Comparison of ENCODE assay signal across 8 mouse cellular contexts in the genomic region with DNA sequence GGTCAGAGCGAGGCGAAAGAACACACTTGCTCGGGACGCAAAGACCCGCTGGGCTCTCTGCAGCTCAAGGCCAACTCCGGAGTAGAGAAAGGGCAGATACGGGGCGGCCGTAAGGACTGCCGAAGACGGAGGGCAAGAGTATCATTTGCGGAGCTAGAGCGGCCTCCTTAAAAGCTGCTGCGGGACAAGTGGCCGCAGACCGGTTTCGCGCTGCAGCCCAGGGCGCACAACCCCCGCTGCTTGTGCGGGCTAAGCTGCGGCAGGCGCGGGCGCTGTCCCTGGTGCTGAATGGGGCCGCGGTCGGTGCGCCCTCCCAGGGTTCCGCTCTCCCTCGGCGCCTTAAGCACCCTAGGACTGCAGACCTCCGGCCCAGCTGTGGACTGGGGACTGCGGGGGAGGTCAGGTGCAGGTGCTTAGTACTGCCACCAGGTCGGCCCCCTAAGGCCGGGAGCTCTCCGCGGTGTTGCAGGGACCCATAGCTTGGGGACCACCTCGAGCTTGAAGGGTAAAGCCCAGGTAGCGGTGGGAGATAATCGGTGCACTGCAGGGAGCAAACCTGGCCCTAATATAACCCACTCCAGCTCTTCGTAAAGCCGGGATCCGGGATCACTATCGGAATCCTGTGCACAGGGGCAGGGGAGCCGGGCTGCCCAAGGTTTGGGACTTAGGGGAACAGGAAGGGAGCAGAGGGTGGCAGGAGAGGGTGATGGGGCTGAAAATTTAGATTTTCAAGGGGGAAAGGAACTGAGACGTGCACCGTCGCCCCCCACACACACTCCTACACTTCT. TPM values are rescaled to one million over a fixed set of nuclear protein-coding genes. Genes with fewer than 3 reads are reported as not detected.
DNase-seq lines count a peak whose midpoint lies in the region; ATAC-seq and TF ChIP-seq lines count a peak whose summit lies in the region.

No protein-coding gene starts in this region.

- H3K36me3 ChIP-seq in forebrain, embryonic 16.5 days (ENCODE audit: control insufficient read depth, insufficient read depth) = no peaks in the 10 kb centered on the region
- no peaks in the 10 kb centered on the region for H3K36me3 ChIP-seq in hindbrain, embryonic 12.5 days
- no peaks in the 10 kb centered on the region for H3K36me3 ChIP-seq in midbrain, embryonic 10.5 days
- no peaks in the 10 kb centered on the region for H3K36me3 ChIP-seq in stomach, embryonic 14.5 days (ENCODE audit: control insufficient read depth, insufficient read depth, low read length)

- peak overlapping the region; percentile 78 for H3K4me2 ChIP-seq in forebrain, embryonic 16.5 days (ENCODE audit: low read length)
- H3K4me2 ChIP-seq in hindbrain, embryonic 12.5 days (replicated peaks) = peak overlapping the region; percentile 89
- peak overlapping the region; percentile 30; the same call in 1 of the 2 replicates for H3K4me2 ChIP-seq in stomach, embryonic 14.5 days (replicated peaks; ENCODE audit: low read depth, low read length)

- peak; percentile 22 for DNase-seq in CD4-positive, CD25-positive, alpha-beta regulatory T cell, adult 2 months (ENCODE audit: low read depth, low spot score)
- DNase-seq in cerebellum, adult 2 months = peak; percentile 55 to 66
- DNase-seq in left cerebral cortex, postnatal 25 days (ENCODE audit: low spot score in 2 of 2) = peak; percentile 23 to 56
- peak; percentile 75 for DNase-seq in midbrain, embryonic 10.5 days (ENCODE audit: low spot score)

- no peak for TF ChIP-seq POLR2A in cerebellum, adult 2 months (IDR thresholded peaks at IDR 0.05; ENCODE audit: borderline replicate concordance, insufficient read depth, low read length)

- H3K9ac ChIP-seq in forebrain, embryonic 16.5 days (replicated peaks; ENCODE audit: low read depth, low read length) = peak overlapping the region; percentile 72
- H3K9ac ChIP-seq in hindbrain, embryonic 12.5 days = peak overlapping the region; percentile 81
- no peak overlapping the region for H3K9ac ChIP-seq in stomach, embryonic 14.5 days (replicated peaks; ENCODE audit: low read depth, low read length)

- intact Hi-C loops in left cerebral cortex, postnatal 25 days (cut with DNase I) = loop anchor here (5.0 kb wide), 2 partner anchors 179 to 324 kb away; no protein-coding TSS in a partner anchor

- no peaks in the 10 kb centered on the region for H3K9me3 ChIP-seq in forebrain, embryonic 16.5 days (ENCODE audit: control insufficient read depth, low read length)
- H3K9me3 ChIP-seq in hindbrain, embryonic 12.5 days (replicated peaks) = no peaks in the 10 kb centered on the region
- no peaks in the 10 kb centered on the region for H3K9me3 ChIP-seq in midbrain, embryonic 10.5 days (replicated peaks)
- H3K9me3 ChIP-seq in stomach, embryonic 14.5 days (ENCODE audit: control insufficient read depth, low read depth, low read length) = no peaks in the 10 kb centered on the region

- WGBS in cerebellum, adult 2 months = under 1% methylated on average over 49 of the region's 49 CpGs
- under 1% methylated on average over 49 of the region's 49 CpGs for WGBS in forebrain, embryonic 16.5 days
- under 1% methylated on average over 49 of the region's 49 CpGs for WGBS in hindbrain, embryonic 12.5 days
- under 1% methylated on average over 49 of the region's 49 CpGs for WGBS in midbrain, embryonic 10.5 days
- WGBS in stomach, embryonic 14.5 days = under 1% methylated on average over 46 of the region's 49 CpGs

- no peak for ATAC-seq in CD4-positive, CD25-positive, alpha-beta regulatory T cell, adult 4 months
- ATAC-seq in forebrain, embryonic 16.5 days = peak; percentile 12
- ATAC-seq in hindbrain, embryonic 12.5 days (ENCODE audit: low FRiP score) = peak; percentile 39
- ATAC-seq in stomach, embryonic 14.5 days (ENCODE audit: insufficient number of reproducible peaks, insufficient read depth, low FRiP score, low read depth) = peak; percentile 61; the same call in 1 of the 2 replicates

- H3K4me1 ChIP-seq in cerebellum, adult 2 months (ENCODE audit: control insufficient read depth, insufficient read depth, low read length) = peaks cover 2% of the 10 kb centered on the region; the same call in 1 of the 2 replicates
- peaks cover 37% of the 10 kb centered on the region for H3K4me1 ChIP-seq in forebrain, embryonic 16.5 days (replicated peaks; ENCODE audit: control insufficient read depth, insufficient read depth, low read length)
- H3K4me1 ChIP-seq in hindbrain, embryonic 12.5 days = peaks cover 53% of the 10 kb centered on the region
- H3K4me1 ChIP-seq in midbrain, embryonic 10.5 days = peaks cover 67% of the 10 kb centered on the region
- H3K4me1 ChIP-seq in stomach, embryonic 14.5 days (ENCODE audit: control insufficient read depth, insufficient read depth, low read length) = peaks cover 5% of the 10 kb centered on the region; the same call in 1 of the 2 replicates

- H3K4me3 ChIP-seq in cerebellum, adult 2 months (replicated peaks; ENCODE audit: insufficient read depth, low read depth, low read length) = peak overlapping the region; percentile 69
- H3K4me3 ChIP-seq in forebrain, embryonic 16.5 days (replicated peaks; ENCODE audit: low read length) = peak overlapping the region; percentile 52
- H3K4me3 ChIP-seq in hindbrain, embryonic 12.5 days = peak overlapping the region; percentile 78
- peak overlapping the region; percentile 80 for H3K4me3 ChIP-seq in midbrain, embryonic 10.5 days
- H3K4me3 ChIP-seq in stomach, embryonic 14.5 days (ENCODE audit: low read depth, low read length) = peak overlapping the region; percentile 22

- peak overlapping the region; percentile 14; the same call in 1 of the 2 replicates for H3K27ac ChIP-seq in cerebellum, adult 2 months (ENCODE audit: insufficient read depth, low read length)
- H3K27ac ChIP-seq in forebrain, embryonic 16.5 days (ENCODE audit: low read length) = peak overlapping the region; percentile 77
- H3K27ac ChIP-seq in hindbrain, embryonic 12.5 days = peak overlapping the region; percentile 90
- peak overlapping the region; percentile 92 for H3K27ac ChIP-seq in midbrain, embryonic 10.5 days (replicated peaks)
- H3K27ac ChIP-seq in stomach, embryonic 14.5 days (ENCODE audit: low read length) = no peak overlapping the region

- no peak for TF ChIP-seq CTCF in cerebellum, adult 2 months (IDR thresholded peaks at IDR 0.05; ENCODE audit: borderline replicate concordance, insufficient read depth, low read depth, low read length)

- H3K27me3 ChIP-seq in cerebellum, adult 2 months (ENCODE audit: control insufficient read depth, insufficient read depth, low read length) = no peaks in the 10 kb centered on the region; the same call in 1 of the 2 replicates
- H3K27me3 ChIP-seq in forebrain, embryonic 16.5 days (replicated peaks; ENCODE audit: control insufficient read depth, insufficient read depth, low read length) = no peaks in the 10 kb centered on the region
- peaks cover 35% of the 10 kb centered on the region for H3K27me3 ChIP-seq in hindbrain, embryonic 12.5 days
- H3K27me3 ChIP-seq in midbrain, embryonic 10.5 days (ENCODE audit: low read depth, poor library complexity, severe bottlenecking) = peaks cover 83% of the 10 kb centered on the region
- H3K27me3 ChIP-seq in stomach, embryonic 14.5 days (ENCODE audit: control insufficient read depth, insufficient read depth, low read length) = peaks cover 60% of the 10 kb centered on the region

RNA-seq across cellular contexts. Expression of a gene that starts 1.4 kb away (rescaled TPM):
- not detected for polyA plus RNA-seq in CD4-positive, CD25-positive, alpha-beta regulatory T cell, adult 4 months (2017; shearing (Covaris generic))
- 49.0 and 49.3 TPM in 2 replicates for polyA plus RNA-seq in cerebellum, adult 2 months (2012; rRNA removed)
- 28.4 and 31.4 TPM in 2 replicates for polyA plus RNA-seq in forebrain, embryonic 16.5 days (2015; fragmentation: Nextera tagmentation; extraction: Ambion mirVana)
- polyA plus RNA-seq in hindbrain, embryonic 12.5 days (2016; fragmentation: Nextera tagmentation; extraction: Ambion mirVana) = 38.0 and 39.9 TPM in 2 replicates
- total RNA-seq in left cerebral cortex, postnatal 25 days (2021) = 100 to 1,000 TPM; 104 to 106 TPM
- polyA plus RNA-seq in midbrain, embryonic 10.5 days (2016; fragmentation: Nextera tagmentation; extraction: Ambion mirVana) = 18.3 and 22.1 TPM in 2 replicates
- 0.13 TPM in 1 of 2 replicates, not detected in the other for polyA plus RNA-seq in stomach, embryonic 14.5 days (2014; fragmentation: Nextera tagmentation; extraction: Ambion mirVana)

Comparison
In these comparisons a context has a peak if more than half of its experiments do, and no peak if none do; other contexts are left out.
1. DNase-seq: peak in every context shown above with its lines; median percentile 75 in midbrain, embryonic 10.5 days; 60 in cerebellum, adult 2 months; 40 in left cerebral cortex, postnatal 25 days; 22 in CD4-positive, CD25-positive, alpha-beta regulatory T cell, adult 2 months.
2. H3K4me3 ChIP-seq: peak in every context shown above with its lines; median percentile 80 in midbrain, embryonic 10.5 days; 78 in hindbrain, embryonic 12.5 days; 69 in cerebellum, adult 2 months; 52 in forebrain, embryonic 16.5 days; 22 in stomach, embryonic 14.5 days.
3. H3K4me2 ChIP-seq: peak in every context shown above with its lines; median percentile 89 in hindbrain, embryonic 12.5 days; 78 in forebrain, embryonic 16.5 days; 30 in stomach, embryonic 14.5 days.
4. RNA of a gene that starts 1.4 kb away (polyA plus RNA-seq): 49.0 to 49.3 TPM in cerebellum, adult 2 months, 38.0 to 39.9 TPM in hindbrain, embryonic 12.5 days, 28.4 to 31.4 TPM in forebrain, embryonic 16.5 days and 18.3 to 22.1 TPM in midbrain, embryonic 10.5 days; 0.13 TPM in stomach, embryonic 14.5 days and not detected in CD4-positive, CD25-positive, alpha-beta regulatory T cell, adult 4 months; every median in the first group is over 10 times any median in the second.